Mouse (Mus musculus) MEL (cell line): ENCODE measurements around the gene D630003M21Rik.

ENCODE experiments used
- CTCF ChIP-seq, 3 experiments: IDR thresholded peaks in 2 of 3; conservative IDR thresholded peaks in 1 of 3; 2 replicates each; pipeline ENCODE4 v1.5.1; 2011 to 2012; ENCODE audit warnings: low read length in 3 of 3, low read depth in 2 of 3, mild to moderate bottlenecking in 2 of 3, improper control_type of control experiment in 1 of 3, inconsistent platforms in 1 of 3, mixed read lengths in 1 of 3, moderate library complexity in 1 of 3; ENCODE audit not compliant: control insufficient read depth in 1 of 3, insufficient read depth in 1 of 3, poor library complexity in 1 of 3, severe bottlenecking in 1 of 3
- MAX ChIP-seq: IDR thresholded peaks from 2 replicates; pipeline ENCODE4 v1.6.1; 2011; ENCODE audit warnings: low read length, improper control_type of control experiment
- MAZ ChIP-seq: IDR thresholded peaks from 2 replicates; pipeline ENCODE4 v1.6.1; 2012; ENCODE audit warnings: low read depth, mild to moderate bottlenecking, inconsistent platforms, low read length, improper control_type of control experiment
- MEF2A ChIP-seq: IDR thresholded peaks from 2 replicates; pipeline ENCODE4 v1.6.1; 2014; ENCODE audit warnings: low read depth, mild to moderate bottlenecking, inconsistent platforms, low read length, improper control_type of control experiment; ENCODE audit not compliant: poor library complexity, insufficient replicate concordance, severe bottlenecking; ENCODE audit errors: extremely low read depth
- MYC ChIP-seq: IDR thresholded peaks from 2 replicates; pipeline ENCODE4 v1.6.1; 2011; ENCODE audit warnings: low read depth, mild to moderate bottlenecking, low read length, improper control_type of control experiment, moderate library complexity
- POLR2A ChIP-seq, 2 experiments: IDR thresholded peaks; 2 replicates each; pipeline ENCODE4 v1.6.1; 2011 to 2012; ENCODE audit warnings: low read length in 2 of 2, mild to moderate bottlenecking in 2 of 2, control low read depth in 1 of 2, improper control_type of control experiment in 1 of 2, low read depth in 1 of 2, moderate library complexity in 1 of 2; ENCODE audit not compliant: control insufficient read depth in 1 of 2, insufficient read depth in 1 of 2, poor library complexity in 1 of 2
- TAL1 ChIP-seq: IDR thresholded peaks from 2 replicates; pipeline ENCODE4 v1.6.1; 2012; ENCODE audit warnings: mild to moderate bottlenecking, inconsistent platforms, low read length, moderate library complexity, mixed read lengths
- USF1 ChIP-seq: IDR thresholded peaks from 2 replicates; pipeline ENCODE4 v1.6.1; 2014; ENCODE audit warnings: low read depth, mild to moderate bottlenecking, inconsistent platforms, low read length, improper control_type of control experiment, moderate library complexity

DNA sequence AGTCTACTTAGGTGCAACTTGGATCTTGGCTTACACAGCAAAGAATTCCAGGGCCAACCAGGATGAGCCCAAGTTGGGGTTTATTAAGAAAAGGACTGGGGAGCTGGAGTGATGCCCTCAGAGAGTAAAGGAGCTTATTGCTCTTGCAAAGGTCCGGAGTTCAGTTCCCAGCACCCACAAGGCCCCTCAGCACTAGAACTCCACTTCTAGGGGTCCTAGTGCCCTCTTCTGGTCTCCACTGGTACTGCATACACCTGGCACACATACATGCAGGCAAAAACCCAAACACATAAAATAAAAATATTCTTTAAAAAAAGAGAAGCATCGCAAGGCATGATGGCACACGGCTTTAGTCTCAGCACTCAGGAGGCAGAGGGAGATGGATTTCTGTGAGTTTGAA, 77.9 kb downstream of the D630003M21Rik start:
- TF ChIP-seq MAX = no peak
- no peak for TF ChIP-seq MEF2A
- TF ChIP-seq POLR2A (IDR thresholded peaks at IDR 0.05; ENCODE audit: control insufficient read depth in 1 of 2, insufficient read depth in 1 of 2, low read depth in 1 of 2, low read length in 2 of 2, poor library complexity in 1 of 2) = no peak
- no peak for TF ChIP-seq TAL1
- peak; percentile 38 to 41 (median 39) for TF ChIP-seq CTCF (IDR thresholded peaks at IDR 0.05 in 2 of 3, conservative IDR thresholded peaks at IDR 0.05 in 1 of 3; ENCODE audit: control insufficient read depth in 1 of 3, insufficient read depth in 1 of 3, low read depth in 2 of 3, low read length in 3 of 3, poor library complexity in 1 of 3, severe bottlenecking in 1 of 3)
- no peak for TF ChIP-seq USF1
- no peak for TF ChIP-seq MAZ
- TF ChIP-seq MYC = no peak
